Mouse (Mus musculus): Measurements from ENCODE around the gene Reep1.
A peak's percentile ranks its signal among the peaks of the same experiment; 100 is the strongest.

The Reep1 gene

GRCm38 (mm10) chr6:71707511-71708501 lies at the start of gene Reep1:
Gene Reep1, plus strand, starts transcription at chr6:71707561.
- DNase-seq = peak; percentile 74

- peak; percentile 38 for DNase-seq
Measured at GRCm38 (mm10) chr6:71658290-71658689, 49.1 kb upstream of the Reep1 start.

- no peak for DNase-seq
Measured at GRCm38 (mm10) chr6:71664511-71664910, 42.9 kb upstream of the Reep1 start.

GRCm38 (mm10) chr6:71673166-71673565 lies 34.2 kb upstream of the Reep1 start:
- DNase-seq = peak; percentile 18

- no peak for DNase-seq
Measured at GRCm38 (mm10) chr6:71678891-71679290, 28.5 kb upstream of the Reep1 start.

GRCm38 (mm10) chr6:71695150-71695549 lies 12.2 kb upstream of the Reep1 start:
- DNase-seq = no peak

GRCm38 (mm10) chr6:71695599-71695998 lies 11.8 kb upstream of the Reep1 start:
- no peak for DNase-seq

GRCm38 (mm10) chr6:71706871-71707270 lies 490 bp upstream of the Reep1 start:
- no peak for DNase-seq

GRCm38 (mm10) chr6:71708528-71708927 lies 1.2 kb downstream of the Reep1 start:
- DNase-seq = peak; percentile 11

- peak; percentile 17 for DNase-seq
Measured at GRCm38 (mm10) chr6:71710323-71710722, 3.0 kb downstream of the Reep1 start.

- DNase-seq = peak; percentile 32
Measured at GRCm38 (mm10) chr6:71711201-71711600, 3.8 kb downstream of the Reep1 start.

- DNase-seq = no peak
Measured at GRCm38 (mm10) chr6:71713532-71713931, 6.2 kb downstream of the Reep1 start.

GRCm38 (mm10) chr6:71715006-71715405 lies 7.6 kb downstream of the Reep1 start:
- peak; percentile 18 for DNase-seq

- DNase-seq = no peak
Measured at GRCm38 (mm10) chr6:71716434-71716833, 9.1 kb downstream of the Reep1 start.

- DNase-seq = no peak
Measured at GRCm38 (mm10) chr6:71718322-71718721, 11.0 kb downstream of the Reep1 start.

GRCm38 (mm10) chr6:71719302-71719701 lies 11.9 kb downstream of the Reep1 start:
- DNase-seq = no peak

- DNase-seq = no peak
Measured at GRCm38 (mm10) chr6:71722988-71723387, 15.6 kb downstream of the Reep1 start.

- no peak for DNase-seq
Measured at GRCm38 (mm10) chr6:71723555-71723954, 16.2 kb downstream of the Reep1 start.

GRCm38 (mm10) chr6:71726710-71727109 lies 19.3 kb downstream of the Reep1 start:
- no peak for DNase-seq

GRCm38 (mm10) chr6:71728306-71728705 lies 20.9 kb downstream of the Reep1 start:
- peak; percentile 43 for DNase-seq

GRCm38 (mm10) chr6:71734910-71735599 lies 27.7 kb downstream of the Reep1 start:
- DNase-seq = peak; percentile 7

GRCm38 (mm10) chr6:71735600-71736010 lies 28.2 kb downstream of the Reep1 start:
- DNase-seq = peak; percentile 45

GRCm38 (mm10) chr6:71736101-71736500 lies 28.7 kb downstream of the Reep1 start:
- no peak for DNase-seq

GRCm38 (mm10) chr6:71737202-71737601 lies 29.8 kb downstream of the Reep1 start:
- DNase-seq = no peak
